Comparison of ENCODE assay signal across 16 mouse cellular contexts in the genomic region with DNA sequence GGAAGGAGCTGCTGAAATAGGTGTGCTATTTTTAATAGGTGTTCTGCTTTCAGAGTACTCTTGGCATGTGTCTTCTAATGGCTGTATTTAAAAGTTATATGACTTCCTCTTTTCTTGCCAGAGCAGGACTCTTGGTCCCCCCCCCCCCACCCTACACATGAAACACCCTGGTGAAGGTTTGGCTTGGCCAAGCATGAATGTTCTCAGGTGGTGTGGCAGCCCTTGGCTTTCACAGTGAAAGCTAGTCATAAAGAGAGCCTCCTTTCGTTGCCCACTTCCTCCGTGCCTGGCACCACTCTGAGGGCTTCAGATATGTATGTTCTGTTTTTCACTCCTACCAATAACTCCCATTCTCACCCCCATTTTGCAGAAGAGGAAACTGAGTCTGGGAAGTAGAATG. TPM values are rescaled to one million over a fixed set of nuclear protein-coding genes. Genes with fewer than 3 reads are reported as not detected.
A peak's percentile ranks its signal among the peaks of the same experiment; 100 is the strongest.
DNase-seq lines count a peak whose midpoint lies in the region; ATAC-seq and TF ChIP-seq lines count a peak whose summit lies in the region.
"Had no signal": no experiment of that assay in that cellular context is flagged by ENCODE, and none has a peak within 500 bp of the region (broad histone marks: within the 10 kb centered on the region; RNA-seq: fewer than 3 reads in every experiment).

No protein-coding gene starts in this region.

- no peak for ATAC-seq in hindbrain, embryonic 12.5 days (ENCODE audit: low FRiP score)
- ATAC-seq in hindbrain, embryonic 13.5 days (ENCODE audit: low FRiP score), result no peak
- no peak for ATAC-seq in midbrain, postnatal 0 days (ENCODE audit: low FRiP score)
- 0 out of 2 replicates have a peak, but pooled peaks have one; percentile 15 for ATAC-seq in common myeloid progenitor, adult 5-6 weeks (replicated peaks; ENCODE audit: low read depth, poor library complexity, severe bottlenecking)
- ATAC-seq in kidney, postnatal 0 days (replicated peaks; ENCODE audit: low FRiP score, low read depth), result no peak
- ATAC-seq: forebrain, postnatal 0 days; intestine, embryonic 16.5 days; Patski had no signal

- no peak overlapping the region for H3K27ac ChIP-seq in hindbrain, embryonic 12.5 days
- no peak overlapping the region for H3K27ac ChIP-seq in hindbrain, embryonic 13.5 days
- H3K27ac ChIP-seq in midbrain, embryonic 10.5 days (replicated peaks), result no peak overlapping the region
- H3K27ac ChIP-seq in midbrain, postnatal 0 days (ENCODE audit: low read depth, low read length), result no peak overlapping the region
- H3K27ac ChIP-seq in kidney, postnatal 0 days, result no peak overlapping the region
- H3K27ac ChIP-seq: stomach, postnatal 0 days had no signal

- no peak overlapping the region for H3K9ac ChIP-seq in hindbrain, embryonic 12.5 days
- H3K9ac ChIP-seq in hindbrain, embryonic 13.5 days, result no peak overlapping the region
- H3K9ac ChIP-seq in midbrain, postnatal 0 days (replicated peaks; ENCODE audit: low read length, poor library complexity, severe bottlenecking), result no peak overlapping the region
- no peak overlapping the region for H3K9ac ChIP-seq in kidney, postnatal 0 days (ENCODE audit: low read depth, low read length)
- H3K9ac ChIP-seq: forebrain, postnatal 0 days had no signal

- DNase-seq in midbrain, embryonic 10.5 days (ENCODE audit: low spot score), result no peak
- DNase-seq in midbrain, postnatal 0 days (ENCODE audit: low spot score), result no peak
- DNase-seq in kidney, postnatal 0 days (ENCODE audit: low spot score), result no peak
- DNase-seq in left cerebral cortex, postnatal 36 days (ENCODE audit: low spot score in 2 of 2), result no peak
- DNase-seq in gastrocnemius, adult 18-20 months (ENCODE audit: low spot score), result no peak
- DNase-seq: cerebellum, adult 11-12 months; forebrain, postnatal 0 days; gastrocnemius, postnatal 14 days; right cerebral cortex, postnatal 4 days; thymus, postnatal 36 days had no signal

- peaks cover 32% of the 10 kb centered on the region for H3K27me3 ChIP-seq in hindbrain, embryonic 12.5 days
- H3K27me3 ChIP-seq in hindbrain, embryonic 13.5 days, result peaks cover 40% of the 10 kb centered on the region
- peaks cover 56% of the 10 kb centered on the region for H3K27me3 ChIP-seq in midbrain, embryonic 10.5 days (ENCODE audit: low read depth, poor library complexity, severe bottlenecking)
- H3K27me3 ChIP-seq in midbrain, postnatal 0 days (ENCODE audit: insufficient read depth, low read length), result peaks cover 38% of the 10 kb centered on the region
- peaks cover 9% of the 10 kb centered on the region; the same call in 1 of the 2 replicates for H3K27me3 ChIP-seq in kidney, postnatal 0 days (ENCODE audit: insufficient read depth, low read length)
- H3K27me3 ChIP-seq: Patski had no signal

- H3K4me3 ChIP-seq in hindbrain, embryonic 12.5 days, result no peak overlapping the region
- H3K4me3 ChIP-seq in hindbrain, embryonic 13.5 days, result no peak overlapping the region
- H3K4me3 ChIP-seq in midbrain, embryonic 10.5 days, result peak overlapping the region; percentile 75; the same call in 1 of the 2 replicates
- H3K4me3 ChIP-seq in midbrain, postnatal 0 days (ENCODE audit: low read depth, low read length), result no peak overlapping the region
- H3K4me3 ChIP-seq in kidney, postnatal 0 days (replicated peaks; ENCODE audit: low read depth, low read length), result peak overlapping the region; percentile 78; the same call in 1 of the 2 replicates

- no peak for TF ChIP-seq CTCF in midbrain, postnatal 0 days (IDR thresholded peaks at IDR 0.05)
- TF ChIP-seq CTCF in kidney, postnatal 0 days (IDR thresholded peaks at IDR 0.05; ENCODE audit: low read depth), result no peak

- intact Hi-C loops in left cerebral cortex, postnatal 36 days (cut with DNase I), result loop anchor here (5.0 to 10.0 kb wide), 2 partner anchors 34 to 227 kb away; no protein-coding TSS in a partner anchor

- H3K4me1 ChIP-seq in hindbrain, embryonic 12.5 days, result peaks cover 30% of the 10 kb centered on the region
- peaks cover 26% of the 10 kb centered on the region for H3K4me1 ChIP-seq in hindbrain, embryonic 13.5 days (replicated peaks)
- peaks cover 55% of the 10 kb centered on the region for H3K4me1 ChIP-seq in midbrain, embryonic 10.5 days
- 0 out of 2 replicates have a peak, but pooled peaks cover 4% of the 10 kb centered on the region for H3K4me1 ChIP-seq in midbrain, postnatal 0 days (ENCODE audit: insufficient read depth, low read length)
- H3K4me1 ChIP-seq in kidney, postnatal 0 days (replicated peaks; ENCODE audit: insufficient read depth, low read length), result peaks cover 19% of the 10 kb centered on the region

- H3K9me3 ChIP-seq in hindbrain, embryonic 12.5 days (replicated peaks), result no peaks in the 10 kb centered on the region
- no peaks in the 10 kb centered on the region for H3K9me3 ChIP-seq in hindbrain, embryonic 13.5 days
- no peaks in the 10 kb centered on the region for H3K9me3 ChIP-seq in midbrain, embryonic 10.5 days (replicated peaks)
- H3K9me3 ChIP-seq in midbrain, postnatal 0 days (ENCODE audit: low read length), result no peaks in the 10 kb centered on the region
- H3K9me3 ChIP-seq in kidney, postnatal 0 days (replicated peaks; ENCODE audit: low read length), result no peaks in the 10 kb centered on the region

- 82% methylated on average over 2 of the region's 2 CpGs for WGBS in hindbrain, embryonic 12.5 days
- 93% methylated on average over 2 of the region's 2 CpGs for WGBS in hindbrain, embryonic 13.5 days
- 91% methylated on average over 2 of the region's 2 CpGs for WGBS in midbrain, embryonic 10.5 days
- 88% methylated on average over 2 of the region's 2 CpGs for whole genome bisulfite sequencing in midbrain, postnatal 0 days
- WGBS in kidney, postnatal 0 days, result 45% methylated on average over 2 of the region's 2 CpGs

- H3K4me2 ChIP-seq in hindbrain, embryonic 12.5 days (replicated peaks), result peak overlapping the region; percentile 98; the same call in 1 of the 2 replicates
- H3K4me2 ChIP-seq in hindbrain, embryonic 13.5 days, result no peak overlapping the region
- no peak overlapping the region for H3K4me2 ChIP-seq in midbrain, postnatal 0 days (ENCODE audit: low read depth, low read length, poor library complexity, severe bottlenecking)
- H3K4me2 ChIP-seq in kidney, postnatal 0 days (ENCODE audit: low read length), result peak overlapping the region; percentile 98

- no peaks in the 10 kb centered on the region for H3K36me3 ChIP-seq in hindbrain, embryonic 12.5 days
- no peaks in the 10 kb centered on the region for H3K36me3 ChIP-seq in hindbrain, embryonic 13.5 days
- H3K36me3 ChIP-seq in midbrain, embryonic 10.5 days, result 0 out of 2 replicates have a peak, but pooled peaks cover 3% of the 10 kb centered on the region
- H3K36me3 ChIP-seq in midbrain, postnatal 0 days (ENCODE audit: insufficient read depth, low read length), result no peaks in the 10 kb centered on the region
- no peaks in the 10 kb centered on the region for H3K36me3 ChIP-seq in kidney, postnatal 0 days (ENCODE audit: insufficient read depth, low read length)

RNA-seq across cellular contexts. Expression of a gene that starts 1.8 kb away (rescaled TPM):
- 2.0 and 2.8 TPM in 2 replicates for polyA plus RNA-seq in hindbrain, embryonic 12.5 days (2016; fragmentation: Nextera tagmentation; extraction: Ambion mirVana)
- 0.78 and 1.0 TPM in 2 replicates for polyA plus RNA-seq in hindbrain, embryonic 13.5 days (2015; fragmentation: Nextera tagmentation; extraction: Ambion mirVana)
- 1.8 TPM in 2 replicates for polyA plus RNA-seq in midbrain, embryonic 10.5 days (2016; fragmentation: Nextera tagmentation; extraction: Ambion mirVana)
- total RNA-seq in midbrain, postnatal 0 days (2014; rRNA removed), result 1.8 and 2.0 TPM in 2 replicates
- 0.48 and 0.54 TPM in 2 replicates for polyA plus RNA-seq in midbrain, postnatal 0 days (2015; fragmentation: Nextera tagmentation; extraction: Ambion mirVana)
- not detected in 2 replicates for total RNA-seq in common myeloid progenitor, adult 5-6 weeks (2017)
- 5.2 and 5.8 TPM in 2 replicates for polyA plus RNA-seq in kidney, postnatal 0 days (2015; fragmentation: Nextera tagmentation; extraction: Ambion mirVana)
- 1 to 10 TPM; 4.4 to 4.9 TPM for total RNA-seq in left cerebral cortex, postnatal 36 days (2021)
- 1 to 10 TPM in 1 of 2 experiments, under 1 TPM in 1; 0.96 to 2.0 TPM for total RNA-seq in gastrocnemius, adult 18-20 months (2021)

Comparison
In these comparisons a context has a peak if more than half of its experiments do, and no peak if none do; other contexts are left out.
1. H3K4me2 ChIP-seq: peak in hindbrain, embryonic 12.5 days (single experiment) and kidney, postnatal 0 days (single experiment); none in hindbrain, embryonic 13.5 days (single experiment) and midbrain, postnatal 0 days (single experiment).
2. H3K4me3 ChIP-seq: peak in midbrain, embryonic 10.5 days (single experiment) and kidney, postnatal 0 days (single experiment); none in hindbrain, embryonic 12.5 days (single experiment), hindbrain, embryonic 13.5 days (single experiment) and midbrain, postnatal 0 days (single experiment).